Mouse (Mus musculus): ENCODE results near the gene S100a7a.

DNA sequence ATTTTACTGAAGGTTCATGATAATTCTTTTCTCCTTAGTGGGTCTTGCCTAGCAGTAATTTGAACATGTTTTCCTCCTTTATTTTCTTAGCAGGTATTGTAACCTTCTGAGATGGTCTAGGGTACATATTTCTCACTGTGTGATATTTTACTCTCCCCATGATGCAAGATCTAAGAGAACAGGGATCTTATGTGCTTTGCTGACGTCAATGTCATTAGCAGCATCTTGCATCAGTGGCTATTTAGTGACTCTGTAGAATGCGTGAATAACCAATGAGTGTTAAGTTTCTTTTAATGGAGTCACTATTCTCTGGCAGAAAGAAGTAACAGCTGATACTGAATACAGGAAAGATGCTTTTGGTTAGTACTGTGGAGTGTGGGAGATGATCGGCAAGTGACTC lies 30.1 kb downstream of the S100a7a start:
- TF ChIP-seq CTCF (IDR thresholded peaks at IDR 0.05; ENCODE audit: low read depth), result no peak
- TF ChIP-seq EP300 (IDR thresholded peaks at IDR 0.05; ENCODE audit: low read depth), result no peak
